ENCODE assay signal across 11 mouse cellular contexts in the genomic region with DNA sequence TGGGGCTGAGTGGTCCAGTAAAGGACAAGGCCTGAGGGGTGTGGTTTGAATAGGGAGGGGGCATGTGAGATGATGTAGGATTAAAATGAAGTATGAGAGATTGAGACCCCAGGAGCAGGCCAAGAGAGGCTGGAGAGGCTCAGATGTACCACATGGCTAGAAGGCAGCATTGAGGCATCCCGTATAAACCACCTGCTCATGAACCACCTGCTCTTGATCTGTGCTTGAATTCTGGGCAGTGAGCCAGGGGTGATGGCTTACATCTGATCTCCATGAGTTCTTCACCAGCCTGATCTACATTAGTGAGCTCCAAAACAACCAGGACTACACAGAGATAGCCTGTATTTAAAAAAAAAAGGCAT. TPM values are rescaled to one million over a fixed set of nuclear protein-coding genes. Genes with fewer than 3 reads are reported as not detected.
DNase-seq lines count a peak whose midpoint lies in the region; ATAC-seq lines count a peak whose summit lies in the region.
"Had no signal": no experiment of that assay in that cellular context is flagged by ENCODE, and none has a peak within 500 bp of the region (broad histone marks: within the 10 kb centered on the region; RNA-seq: fewer than 3 reads in every experiment).

No protein-coding gene starts in this region.

- H3K9me3 ChIP-seq in hindbrain, embryonic 13.5 days: no peaks in the 10 kb centered on the region
- no peaks in the 10 kb centered on the region for H3K9me3 ChIP-seq in hindbrain, embryonic 10.5 days
- no peaks in the 10 kb centered on the region for H3K9me3 ChIP-seq in midbrain, embryonic 15.5 days
- no peaks in the 10 kb centered on the region for H3K9me3 ChIP-seq in midbrain, embryonic 10.5 days (replicated peaks)
- H3K9me3 ChIP-seq in embryonic facial prominence, embryonic 15.5 days (replicated peaks): no peaks in the 10 kb centered on the region
- H3K9me3 ChIP-seq in neural tube, embryonic 12.5 days: no peaks in the 10 kb centered on the region

- no peaks in the 10 kb centered on the region for H3K36me3 ChIP-seq in hindbrain, embryonic 13.5 days
- H3K36me3 ChIP-seq in hindbrain, embryonic 10.5 days: no peaks in the 10 kb centered on the region
- no peaks in the 10 kb centered on the region for H3K36me3 ChIP-seq in midbrain, embryonic 15.5 days (replicated peaks)
- H3K36me3 ChIP-seq in midbrain, embryonic 10.5 days: no peaks in the 10 kb centered on the region
- H3K36me3 ChIP-seq in embryonic facial prominence, embryonic 15.5 days: no peaks in the 10 kb centered on the region
- no peaks in the 10 kb centered on the region for H3K36me3 ChIP-seq in neural tube, embryonic 12.5 days

- DNase-seq in hindbrain, embryonic 10.5 days (ENCODE audit: low spot score): no peak
- no peak for DNase-seq in midbrain, embryonic 10.5 days (ENCODE audit: low spot score)
- DNase-seq: adrenal gland, adult 8-10 months; kidney, postnatal 36 days had no signal

- H3K9ac ChIP-seq in hindbrain, embryonic 13.5 days: no peak overlapping the region
- no peak overlapping the region for H3K9ac ChIP-seq in midbrain, embryonic 15.5 days
- H3K9ac ChIP-seq in embryonic facial prominence, embryonic 15.5 days: no peak overlapping the region
- no peak overlapping the region for H3K9ac ChIP-seq in neural tube, embryonic 12.5 days

- ATAC-seq in hindbrain, embryonic 13.5 days (ENCODE audit: low FRiP score): peak; percentile 57; the same call in 1 of the 2 replicates
- 0 out of 2 replicates have a peak, but pooled peaks have one; percentile 39 for ATAC-seq in midbrain, embryonic 15.5 days (replicated peaks)
- ATAC-seq in embryonic facial prominence, embryonic 15.5 days (ENCODE audit: insufficient number of reproducible peaks, low FRiP score, low TSS enrichment, low read depth): peak; percentile 47; the same call in 1 of the 2 replicates
- 0 out of 2 replicates have a peak, but pooled peaks have one; percentile 17 for ATAC-seq in neural tube, embryonic 12.5 days (ENCODE audit: low FRiP score, low read depth)
- ATAC-seq in activated CD4-positive, CD25-positive, alpha-beta regulatory T cell, adult 4 months: no peak
- ATAC-seq: Patski had no signal

- no peak overlapping the region for H3K27ac ChIP-seq in hindbrain, embryonic 13.5 days
- no peak overlapping the region for H3K27ac ChIP-seq in hindbrain, embryonic 10.5 days
- no peak overlapping the region for H3K27ac ChIP-seq in midbrain, embryonic 15.5 days
- H3K27ac ChIP-seq in midbrain, embryonic 10.5 days (replicated peaks): no peak overlapping the region
- H3K27ac ChIP-seq in embryonic facial prominence, embryonic 15.5 days (replicated peaks): no peak overlapping the region
- H3K27ac ChIP-seq in neural tube, embryonic 12.5 days: no peak overlapping the region

- H3K27me3 ChIP-seq in hindbrain, embryonic 13.5 days: peaks cover 15% of the 10 kb centered on the region
- peaks cover 23% of the 10 kb centered on the region for H3K27me3 ChIP-seq in hindbrain, embryonic 10.5 days (ENCODE audit: insufficient read depth, poor library complexity, severe bottlenecking)
- H3K27me3 ChIP-seq in midbrain, embryonic 15.5 days (replicated peaks): no peaks in the 10 kb centered on the region; the same call in 1 of the 2 replicates
- H3K27me3 ChIP-seq in midbrain, embryonic 10.5 days (ENCODE audit: low read depth, poor library complexity, severe bottlenecking): peaks cover 17% of the 10 kb centered on the region
- H3K27me3 ChIP-seq in embryonic facial prominence, embryonic 15.5 days: peaks cover 10% of the 10 kb centered on the region; the same call in 1 of the 2 replicates
- peaks cover 11% of the 10 kb centered on the region; the same call in 1 of the 2 replicates for H3K27me3 ChIP-seq in neural tube, embryonic 12.5 days (replicated peaks)

- no peak overlapping the region for H3K4me2 ChIP-seq in hindbrain, embryonic 13.5 days
- H3K4me2 ChIP-seq in midbrain, embryonic 15.5 days: no peak overlapping the region
- no peak overlapping the region for H3K4me2 ChIP-seq in embryonic facial prominence, embryonic 15.5 days (replicated peaks)
- H3K4me2 ChIP-seq in neural tube, embryonic 12.5 days (replicated peaks): no peak overlapping the region
- H3K4me2 ChIP-seq: liver, embryonic 11.5 days had no signal

- 59% methylated on average over 1 of the region's 1 CpGs for WGBS in hindbrain, embryonic 13.5 days
- 66% methylated on average over 1 of the region's 1 CpGs for WGBS in hindbrain, embryonic 10.5 days
- WGBS in midbrain, embryonic 15.5 days: 68% methylated on average over 1 of the region's 1 CpGs
- 81% methylated on average over 1 of the region's 1 CpGs for WGBS in midbrain, embryonic 10.5 days
- WGBS in embryonic facial prominence, embryonic 15.5 days: 21% methylated on average over 1 of the region's 1 CpGs
- 86% methylated on average over 1 of the region's 1 CpGs for WGBS in neural tube, embryonic 12.5 days

- H3K4me1 ChIP-seq in hindbrain, embryonic 13.5 days (replicated peaks): peaks cover 7% of the 10 kb centered on the region
- peaks cover 8% of the 10 kb centered on the region for H3K4me1 ChIP-seq in hindbrain, embryonic 10.5 days (replicated peaks)
- H3K4me1 ChIP-seq in midbrain, embryonic 15.5 days: no peaks in the 10 kb centered on the region
- peaks cover 8% of the 10 kb centered on the region for H3K4me1 ChIP-seq in midbrain, embryonic 10.5 days
- H3K4me1 ChIP-seq in embryonic facial prominence, embryonic 15.5 days: peaks cover 5% of the 10 kb centered on the region; the same call in 1 of the 2 replicates
- 0 out of 2 replicates have a peak, but pooled peaks cover 6% of the 10 kb centered on the region for H3K4me1 ChIP-seq in neural tube, embryonic 12.5 days

- H3K4me3 ChIP-seq in hindbrain, embryonic 13.5 days: no peak overlapping the region
- no peak overlapping the region for H3K4me3 ChIP-seq in hindbrain, embryonic 10.5 days
- no peak overlapping the region for H3K4me3 ChIP-seq in midbrain, embryonic 15.5 days
- no peak overlapping the region for H3K4me3 ChIP-seq in midbrain, embryonic 10.5 days
- no peak overlapping the region for H3K4me3 ChIP-seq in embryonic facial prominence, embryonic 15.5 days (replicated peaks)
- H3K4me3 ChIP-seq in neural tube, embryonic 12.5 days: no peak overlapping the region

RNA-seq across cellular contexts. Expression of gene Rad21l, which starts 2.6 kb away (rescaled TPM):
- polyA plus RNA-seq in hindbrain, embryonic 13.5 days (2015; fragmentation: Nextera tagmentation; extraction: Ambion mirVana): 0.19 TPM in 1 of 2 replicates, not detected in the other
- polyA plus RNA-seq in hindbrain, embryonic 10.5 days (2016; fragmentation: Nextera tagmentation; extraction: Ambion mirVana): not detected in 2 replicates
- 0.17 and 0.26 TPM in 2 replicates for polyA plus RNA-seq in midbrain, embryonic 15.5 days (2015; fragmentation: Nextera tagmentation; extraction: Ambion mirVana)
- 0.06 TPM in 1 of 2 replicates, not detected in the other for polyA plus RNA-seq in midbrain, embryonic 10.5 days (2016; fragmentation: Nextera tagmentation; extraction: Ambion mirVana)
- not detected in 2 replicates for polyA plus RNA-seq in embryonic facial prominence, embryonic 15.5 days (2015; fragmentation: Nextera tagmentation; extraction: Ambion mirVana)
- polyA plus RNA-seq in neural tube, embryonic 12.5 days (2016; fragmentation: Nextera tagmentation; extraction: Ambion mirVana): 0.11 TPM in 1 of 2 replicates, not detected in the other
- polyA plus RNA-seq in activated CD4-positive, CD25-positive, alpha-beta regulatory T cell, adult 4 months (2017; shearing (Covaris generic)): not detected
- polyA plus RNA-seq: liver, embryonic 11.5 days; Patski had no signal

RNA-seq across cellular contexts. Expression of gene Tmem74b, which starts 30.9 kb away (rescaled TPM):
- 20.6 and 22.1 TPM in 2 replicates for polyA plus RNA-seq in hindbrain, embryonic 13.5 days (2015; fragmentation: Nextera tagmentation; extraction: Ambion mirVana)
- 3.2 and 4.5 TPM in 2 replicates for polyA plus RNA-seq in hindbrain, embryonic 10.5 days (2016; fragmentation: Nextera tagmentation; extraction: Ambion mirVana)
- polyA plus RNA-seq in midbrain, embryonic 15.5 days (2015; fragmentation: Nextera tagmentation; extraction: Ambion mirVana): 29.9 and 32.3 TPM in 2 replicates
- 4.2 and 5.3 TPM in 2 replicates for polyA plus RNA-seq in midbrain, embryonic 10.5 days (2016; fragmentation: Nextera tagmentation; extraction: Ambion mirVana)
- 2.8 and 3.3 TPM in 2 replicates for polyA plus RNA-seq in embryonic facial prominence, embryonic 15.5 days (2015; fragmentation: Nextera tagmentation; extraction: Ambion mirVana)
- polyA plus RNA-seq in neural tube, embryonic 12.5 days (2016; fragmentation: Nextera tagmentation; extraction: Ambion mirVana): 12.6 and 14.2 TPM in 2 replicates
- polyA plus RNA-seq in activated CD4-positive, CD25-positive, alpha-beta regulatory T cell, adult 4 months (2017; shearing (Covaris generic)): not detected

RNA-seq across cellular contexts. Expression of gene Snph, which starts 38.6 kb away (rescaled TPM):
- polyA plus RNA-seq in hindbrain, embryonic 13.5 days (2015; fragmentation: Nextera tagmentation; extraction: Ambion mirVana): 14.1 and 16.6 TPM in 2 replicates
- 1.0 and 2.6 TPM in 2 replicates for polyA plus RNA-seq in hindbrain, embryonic 10.5 days (2016; fragmentation: Nextera tagmentation; extraction: Ambion mirVana)
- 20.5 and 22.5 TPM in 2 replicates for polyA plus RNA-seq in midbrain, embryonic 15.5 days (2015; fragmentation: Nextera tagmentation; extraction: Ambion mirVana)
- 1.3 and 2.1 TPM in 2 replicates for polyA plus RNA-seq in midbrain, embryonic 10.5 days (2016; fragmentation: Nextera tagmentation; extraction: Ambion mirVana)
- 1.2 and 2.0 TPM in 2 replicates for polyA plus RNA-seq in embryonic facial prominence, embryonic 15.5 days (2015; fragmentation: Nextera tagmentation; extraction: Ambion mirVana)
- 9.2 and 10.8 TPM in 2 replicates for polyA plus RNA-seq in neural tube, embryonic 12.5 days (2016; fragmentation: Nextera tagmentation; extraction: Ambion mirVana)
- polyA plus RNA-seq in activated CD4-positive, CD25-positive, alpha-beta regulatory T cell, adult 4 months (2017; shearing (Covaris generic)): under 1 TPM in 1 of 2 experiments, not detected in 1; 0.15 TPM
